Mouse (Mus musculus) B cell, adult 67 days (primary cell): Measurements from ENCODE around the gene Gm1979. TPM values are rescaled to one million over a fixed set of nuclear protein-coding genes. Genes with fewer than 3 reads are reported as not detected.

Experiments
- total RNA-seq, 2 experiments: library from RNA; stranded (reverse); gene quantifications; 4 replicates each; pipeline ENCODE4 v1.2.4; 2023

Gene Gm1979
- total RNA-seq: not detected

DNA sequence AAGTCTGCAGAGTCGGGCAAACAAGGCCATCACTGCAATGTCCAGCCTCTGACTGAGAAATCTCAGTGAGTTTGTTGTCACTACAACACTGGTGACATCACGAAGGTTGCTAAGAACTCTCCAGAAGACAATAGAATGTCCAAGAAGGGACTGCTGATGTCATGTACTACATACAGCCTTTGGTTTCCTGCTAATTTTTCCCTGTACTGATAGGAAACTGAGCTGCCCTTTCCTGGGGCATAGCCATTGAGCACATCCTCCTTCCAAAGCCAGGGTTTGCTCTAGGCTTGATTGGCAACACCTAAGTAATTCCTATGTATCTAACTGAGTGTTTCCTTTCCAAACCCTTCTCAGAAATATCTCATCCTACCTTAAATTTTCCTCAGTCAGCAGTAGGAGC lies at the start of gene Gm1979:
TSS of gene Gm1979 (minus strand) at position 101 of the 400 bp plus-strand sequence.

DNA sequence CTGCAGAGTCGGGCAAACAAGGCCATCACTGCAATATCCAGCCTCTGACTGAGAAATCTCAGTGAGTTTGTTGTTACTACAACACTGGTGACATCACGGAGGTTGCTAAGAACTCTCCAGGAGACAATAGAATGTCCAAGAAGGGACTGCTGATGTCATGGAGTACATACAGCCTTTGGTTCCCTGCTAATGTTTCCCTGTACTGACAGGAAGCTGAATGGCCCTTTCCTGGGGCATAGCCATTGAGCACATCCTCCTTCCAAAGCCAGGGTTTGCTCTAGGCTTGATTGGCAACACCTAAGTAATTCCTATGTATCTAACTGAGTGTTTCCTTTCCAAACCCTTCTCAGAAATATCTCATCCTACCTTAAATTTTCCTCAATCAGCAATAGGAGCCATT lies 34.9 kb upstream of the Gm1979 start, which contains the start of gene Speer4a:
TSS of gene Speer4a (minus strand) at position 101 of the 400 bp plus-strand sequence.

DNA sequence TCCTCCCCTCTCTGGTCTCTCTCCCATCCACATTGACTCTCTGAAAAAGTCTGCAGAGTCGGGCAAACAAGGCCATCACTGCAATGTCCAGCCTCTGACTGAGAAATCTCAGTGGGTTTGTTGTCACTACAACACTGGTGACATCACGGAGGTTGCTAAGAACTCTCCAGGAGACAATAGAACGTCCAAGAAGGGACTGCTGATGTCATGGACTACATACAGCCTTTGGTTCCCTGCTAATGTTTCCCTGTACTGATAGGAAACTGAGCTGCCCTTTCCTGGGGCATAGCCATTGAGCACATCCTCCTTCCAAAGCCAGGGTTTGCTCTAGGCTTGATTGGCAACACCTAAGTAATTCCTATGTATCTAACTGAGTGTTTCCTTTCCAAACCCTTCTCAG lies 18.2 kb upstream of the Gm1979 start, which contains the start of gene Gm5862:
TSS of gene Gm5862 (minus strand) at position 101 of the 400 bp plus-strand sequence.

DNA sequence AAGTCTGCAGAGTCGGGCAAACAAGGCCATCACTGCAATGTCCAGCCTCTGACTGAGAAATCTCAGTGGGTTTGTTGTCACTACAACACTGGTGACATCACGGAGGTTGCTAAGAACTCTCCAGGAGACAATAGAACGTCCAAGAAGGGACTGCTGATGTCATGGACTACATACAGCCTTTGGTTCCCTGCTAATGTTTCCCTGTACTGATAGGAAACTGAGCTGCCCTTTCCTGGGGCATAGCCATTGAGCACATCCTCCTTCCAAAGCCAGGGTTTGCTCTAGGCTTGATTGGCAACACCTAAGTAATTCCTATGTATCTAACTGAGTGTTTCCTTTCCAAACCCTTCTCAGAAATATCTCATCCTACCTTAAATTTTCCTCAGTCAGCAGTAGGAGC lies 16.0 kb downstream of the Gm1979 start, which contains the start of gene Gm21698:
TSS of gene Gm21698 (minus strand) at position 101 of the 400 bp plus-strand sequence.

DNA sequence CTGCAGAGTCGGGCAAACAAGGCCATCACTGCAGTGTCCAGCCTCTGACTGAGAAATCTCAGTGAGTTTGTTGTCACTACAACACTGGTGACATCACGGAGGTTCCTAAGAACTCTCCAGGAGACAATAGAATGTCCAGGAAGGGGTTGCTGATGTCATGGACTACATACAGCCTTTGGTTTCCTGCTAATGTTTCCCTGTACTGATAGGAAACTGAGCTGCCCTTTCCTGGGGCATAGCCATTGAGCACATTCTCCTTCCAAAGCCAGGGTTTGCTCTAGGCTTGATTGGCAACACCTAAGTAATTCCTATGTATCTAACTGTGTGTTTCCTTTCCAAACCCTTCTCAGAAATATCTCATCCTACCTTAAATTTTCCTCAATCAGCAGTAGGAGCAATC lies 32.0 kb downstream of the Gm1979 start, which contains the start of gene Gm21680:
TSS of gene Gm21680 (minus strand) at position 101 of the 400 bp plus-strand sequence.

DNA sequence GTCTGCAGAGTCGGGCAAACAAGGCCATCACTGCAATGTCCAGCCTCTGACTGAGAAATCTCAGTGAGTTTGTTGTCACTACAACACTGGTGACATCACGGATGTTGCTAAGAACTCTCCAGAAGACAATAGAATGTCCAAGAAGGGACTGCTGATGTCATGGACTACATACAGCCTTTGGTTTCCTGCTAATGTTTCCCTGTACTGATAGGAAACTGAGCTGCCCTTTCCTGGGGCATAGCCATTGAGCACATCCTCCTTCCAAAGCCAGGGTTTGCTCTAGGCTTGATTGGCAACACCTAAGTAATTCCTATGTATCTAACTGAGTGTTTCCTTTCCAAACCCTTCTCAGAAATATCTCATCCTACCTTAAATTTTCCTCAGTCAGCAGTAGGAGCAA lies 50.3 kb downstream of the Gm1979 start, which contains the start of gene Gm21671:
TSS of gene Gm21671 (minus strand) at position 101 of the 400 bp plus-strand sequence.

Other genes with a start within 250 kb of the Gm1979 start
- 1 to 10 TPM; 8.7 to 9.4 TPM for gene Actr3b, start 244.8 kb downstream of the Gm1979 start, total RNA-seq
- gene Gm21663, start 62.4 kb downstream of the Gm1979 start, total RNA-seq: not detected
- gene Gm21671, start 50.4 kb downstream of the Gm1979 start, total RNA-seq: not detected
- gene Gm21680, start 32.1 kb downstream of the Gm1979 start, total RNA-seq: not detected
- gene Gm21698, start 16.1 kb downstream of the Gm1979 start, total RNA-seq: not detected
- not detected for gene Gm5862, start 18.1 kb upstream of the Gm1979 start, total RNA-seq
- gene Speer4a, start 34.8 kb upstream of the Gm1979 start, total RNA-seq: not detected
- gene Gm7347, start 53.8 kb upstream of the Gm1979 start, total RNA-seq: not detected
- not detected for gene Gm10471, start 84.5 kb upstream of the Gm1979 start, total RNA-seq
- not detected for gene 5031410I06Rik, start 100.6 kb upstream of the Gm1979 start, total RNA-seq
- not detected for gene Gm10220, start 116.6 kb upstream of the Gm1979 start, total RNA-seq